Mouse (Mus musculus): ENCODE data around the gene Endod1. TPM values are rescaled to one million over a fixed set of nuclear protein-coding genes. Genes with fewer than 3 reads are reported as not detected.
A peak's percentile ranks its signal among the peaks of the same experiment; 100 is the strongest.

The Endod1 gene
- total RNA-seq (2015) (17.0 and 20.1 TPM in 2 replicates), total RNA-seq (2017) (19.1 and 21.4 TPM in 2 replicates)

- peak; percentile 49 for ATAC-seq (replicated peaks; ENCODE audit: poor library complexity)
Measured at GRCm38 (mm10) chr9:14381353-14382055, at the start of gene Endod1. Gene Endod1 (minus strand): TSS chr9:14381507.

GRCm38 (mm10) chr9:14409153-14409552 lies 27.8 kb upstream of the Endod1 start:
- no peak for ATAC-seq (replicated peaks; ENCODE audit: poor library complexity)

GRCm38 (mm10) chr9:14408044-14408443 lies 26.7 kb upstream of the Endod1 start:
- ATAC-seq (replicated peaks; ENCODE audit: poor library complexity) = peak; percentile 70

GRCm38 (mm10) chr9:14406056-14406455 lies 24.7 kb upstream of the Endod1 start:
- no peak for ATAC-seq (replicated peaks; ENCODE audit: poor library complexity)

- ATAC-seq (replicated peaks; ENCODE audit: poor library complexity) = no peak
Measured at GRCm38 (mm10) chr9:14402099-14402498, 20.8 kb upstream of the Endod1 start.

GRCm38 (mm10) chr9:14400392-14400791 lies 19.1 kb upstream of the Endod1 start:
- peak; percentile 71 for ATAC-seq (replicated peaks; ENCODE audit: poor library complexity)

- ATAC-seq (replicated peaks; ENCODE audit: poor library complexity) = no peak
Measured at GRCm38 (mm10) chr9:14398946-14399345, 17.6 kb upstream of the Endod1 start.

- no peak for ATAC-seq (replicated peaks; ENCODE audit: poor library complexity)
Measured at GRCm38 (mm10) chr9:14398084-14398483, 16.8 kb upstream of the Endod1 start.

GRCm38 (mm10) chr9:14397449-14397819 lies 16.1 kb upstream of the Endod1 start:
- no peak; the same call in 1 of the 2 replicates for ATAC-seq (replicated peaks; ENCODE audit: poor library complexity)

GRCm38 (mm10) chr9:14396819-14397448 lies 15.6 kb upstream of the Endod1 start:
- peak; percentile 86 for ATAC-seq (replicated peaks; ENCODE audit: poor library complexity)

- no peak for ATAC-seq (replicated peaks; ENCODE audit: poor library complexity)
Measured at GRCm38 (mm10) chr9:14396096-14396495, 14.8 kb upstream of the Endod1 start.

- 0 out of 2 replicates have a peak, but pooled peaks have one; percentile 10 for ATAC-seq (replicated peaks; ENCODE audit: poor library complexity)
Measured at GRCm38 (mm10) chr9:14394956-14395561, 13.8 kb upstream of the Endod1 start.

GRCm38 (mm10) chr9:14391841-14392318 lies 10.6 kb upstream of the Endod1 start:
- ATAC-seq (replicated peaks; ENCODE audit: poor library complexity) = peak; percentile 65

- no peak for ATAC-seq (replicated peaks; ENCODE audit: poor library complexity)
Measured at GRCm38 (mm10) chr9:14391286-14391685, 10.0 kb upstream of the Endod1 start.

- ATAC-seq (replicated peaks; ENCODE audit: poor library complexity) = peak; percentile 64
Measured at GRCm38 (mm10) chr9:14390278-14390677, 9.0 kb upstream of the Endod1 start.

- ATAC-seq (replicated peaks; ENCODE audit: poor library complexity) = no peak
Measured at GRCm38 (mm10) chr9:14389050-14389621, 7.8 kb upstream of the Endod1 start.

- peak; percentile 56 for ATAC-seq (replicated peaks; ENCODE audit: poor library complexity)
Measured at GRCm38 (mm10) chr9:14388001-14388400, 6.7 kb upstream of the Endod1 start.

GRCm38 (mm10) chr9:14386831-14387230 lies 5.5 kb upstream of the Endod1 start:
- no peak for ATAC-seq (replicated peaks; ENCODE audit: poor library complexity)

- ATAC-seq (replicated peaks; ENCODE audit: poor library complexity) = no peak
Measured at GRCm38 (mm10) chr9:14385665-14386064, 4.4 kb upstream of the Endod1 start.

- ATAC-seq (replicated peaks; ENCODE audit: poor library complexity) = no peak
Measured at GRCm38 (mm10) chr9:14383186-14383920, 2.0 kb upstream of the Endod1 start.
